Mouse (Mus musculus): ENCODE data around the gene Rffl.

DNA sequence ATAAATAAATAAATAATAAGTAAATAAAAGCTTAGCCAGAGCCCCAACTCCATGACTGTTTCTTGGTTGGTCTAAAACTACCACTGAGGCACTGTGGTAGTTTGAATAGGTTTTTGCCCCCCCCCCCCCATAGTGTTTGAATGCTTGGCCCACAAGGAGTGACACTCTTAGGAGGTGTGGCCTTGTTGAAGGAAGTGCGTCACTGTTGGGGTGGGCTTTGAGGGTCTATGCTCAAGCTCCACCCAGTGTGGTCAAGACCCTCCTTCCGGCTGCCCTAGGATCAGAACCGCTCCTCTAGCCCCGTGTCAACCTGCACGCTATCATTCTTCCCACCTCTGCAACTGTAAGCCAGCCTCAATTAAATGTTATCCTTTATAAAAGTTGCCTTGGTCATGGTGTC is 4.6 kb upstream of the Rffl start:
- TF ChIP-seq CTCF (IDR thresholded peaks at IDR 0.05; ENCODE audit: borderline replicate concordance, extremely low read depth, insufficient read depth, insufficient read length), result no peak
- no peak for TF ChIP-seq POLR2A (IDR thresholded peaks at IDR 0.05; ENCODE audit: borderline replicate concordance, extremely low read depth, insufficient read depth, insufficient read length, poor library complexity, severe bottlenecking)

Data from brain, embryonic 14.5 days (tissue).